In the genomic region with DNA sequence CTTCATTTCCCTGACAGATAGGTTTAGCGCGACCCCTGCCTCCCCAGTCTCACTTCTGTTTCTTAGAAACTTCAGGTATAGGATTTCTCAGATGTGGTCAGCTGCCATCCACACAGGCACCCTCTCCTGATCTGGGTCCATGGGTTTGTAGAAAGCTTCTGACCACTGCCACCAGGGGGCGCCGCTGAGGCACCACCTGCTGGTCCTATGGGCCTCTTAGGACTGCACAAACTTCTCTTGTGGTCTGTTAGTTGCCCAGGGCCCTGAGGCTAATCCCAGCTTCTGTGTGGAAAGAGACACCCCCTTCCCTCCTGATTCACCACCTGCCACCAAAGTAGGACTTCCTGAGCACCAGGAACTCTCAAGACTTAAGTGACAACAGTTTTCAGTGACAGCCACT, we compare ENCODE assay signal across 10 mouse cellular contexts. TPM values are rescaled to one million over a fixed set of nuclear protein-coding genes. Genes with fewer than 3 reads are reported as not detected.
DNase-seq lines count a peak whose midpoint lies in the region; ATAC-seq lines count a peak whose summit lies in the region.
"Had no signal": no experiment of that assay in that cellular context is flagged by ENCODE, and none has a peak within 500 bp of the region (broad histone marks: within the 10 kb centered on the region; RNA-seq: fewer than 3 reads in every experiment).

No protein-coding gene starts in this region.

- H3K4me3 ChIP-seq in hindbrain, embryonic 16.5 days (ENCODE audit: low read length), result no peak overlapping the region

- no peak overlapping the region for H3K4me2 ChIP-seq in hindbrain, embryonic 16.5 days (ENCODE audit: low read length)

- DNase-seq in adrenal gland, adult (ENCODE audit: inconsistent age in 2 of 2, low spot score in 1 of 2), result peak; percentile 33 to 70
- DNase-seq in adrenal gland, postnatal 4 days (ENCODE audit: low spot score in 2 of 2), result no peak
- DNase-seq in CD8-positive naive resting alpha-beta T cell, adult 2 months (ENCODE audit: low read depth in 2 of 2, low spot score in 2 of 2), result peak; percentile 52 to 53
- DNase-seq in urinary bladder, adult 2 months (ENCODE audit: low spot score), result no peak

- peaks cover 38% of the 10 kb centered on the region for H3K36me3 ChIP-seq in hindbrain, embryonic 16.5 days (ENCODE audit: control insufficient read depth, insufficient read depth, low read length)

- no peak overlapping the region for H3K9ac ChIP-seq in hindbrain, embryonic 16.5 days (ENCODE audit: low read depth, low read length)

- H3K27ac ChIP-seq in hindbrain, embryonic 16.5 days (ENCODE audit: low read depth, low read length), result no peak overlapping the region
- H3K27ac ChIP-seq: macrophage had no signal

- no peaks in the 10 kb centered on the region for H3K4me1 ChIP-seq in hindbrain, embryonic 16.5 days (ENCODE audit: control insufficient read depth, insufficient read depth, low read depth, low read length)

- H3K9me3 ChIP-seq in hindbrain, embryonic 16.5 days (ENCODE audit: control insufficient read depth, low read length), result peaks cover 42% of the 10 kb centered on the region

- 63% methylated on average over 4 of the region's 4 CpGs for WGBS in hindbrain, embryonic 16.5 days

- peak; percentile 64 for ATAC-seq in erythroblast, adult 5-6 weeks (replicated peaks; ENCODE audit: low FRiP score, poor library complexity, severe bottlenecking)
- peak; percentile 71 for ATAC-seq in megakaryocyte progenitor cell, adult 5-6 weeks (replicated peaks; ENCODE audit: poor library complexity)
- no peak for ATAC-seq in megakaryocyte, adult 5-6 weeks (ENCODE audit: poor library complexity, severe bottlenecking)
- ATAC-seq in hindbrain, embryonic 16.5 days, result no peak

- H3K27me3 ChIP-seq in hindbrain, embryonic 16.5 days (replicated peaks; ENCODE audit: control insufficient read depth, insufficient read depth, low read length), result no peaks in the 10 kb centered on the region

RNA-seq across cellular contexts. Expression of gene Zscan20, which starts 30.7 kb away (rescaled TPM):
- 1 to 10 TPM; 5.9 to 7.6 TPM for total RNA-seq in adrenal gland, postnatal 4 days (2021)
- total RNA-seq in erythroblast, adult 5-6 weeks (2015; ENCODE audit: low replicate concordance), result 1.7 TPM in 1 of 2 replicates, not detected in the other
- total RNA-seq in erythroblast, adult 5-6 weeks (2017; ENCODE audit: low replicate concordance), result 0.85 TPM in 1 of 2 replicates, not detected in the other
- 1.8 and 2.2 TPM in 2 replicates for total RNA-seq in megakaryocyte progenitor cell, adult 5-6 weeks (2015)
- 3.2 and 4.9 TPM in 2 replicates for total RNA-seq in megakaryocyte progenitor cell, adult 5-6 weeks (2017)
- 1.5 and 3.0 TPM in 2 replicates for total RNA-seq in megakaryocyte, adult 5-6 weeks (2015)
- total RNA-seq in megakaryocyte, adult 5-6 weeks (2017), result 2.9 and 3.3 TPM in 2 replicates
- polyA plus RNA-seq in hindbrain, embryonic 16.5 days (2015; fragmentation: Nextera tagmentation; extraction: Ambion mirVana), result 4.3 and 4.9 TPM in 2 replicates
- polyA plus RNA-seq in urinary bladder, adult 2 months (2012; rRNA removed), result 2.1 and 3.4 TPM in 2 replicates

RNA-seq across cellular contexts. Expression of gene Tlr12, which starts 39.2 kb away (rescaled TPM):
- 1 to 10 TPM in 1 of 2 experiments, under 1 TPM in 1; 0.87 to 1.4 TPM for total RNA-seq in adrenal gland, postnatal 4 days (2021)
- total RNA-seq in erythroblast, adult 5-6 weeks (2015; ENCODE audit: low replicate concordance), result 0.19 and 4.0 TPM in 2 replicates
- total RNA-seq in erythroblast, adult 5-6 weeks (2017; ENCODE audit: low replicate concordance), result 0.09 and 0.14 TPM in 2 replicates
- 0.15 and 0.49 TPM in 2 replicates for total RNA-seq in megakaryocyte progenitor cell, adult 5-6 weeks (2015)
- 0.27 and 1.2 TPM in 2 replicates for total RNA-seq in megakaryocyte progenitor cell, adult 5-6 weeks (2017)
- total RNA-seq in megakaryocyte, adult 5-6 weeks (2015), result 0.52 and 1.2 TPM in 2 replicates
- total RNA-seq in megakaryocyte, adult 5-6 weeks (2017), result 0.55 and 0.85 TPM in 2 replicates
- 1.6 and 2.0 TPM in 2 replicates for polyA plus RNA-seq in hindbrain, embryonic 16.5 days (2015; fragmentation: Nextera tagmentation; extraction: Ambion mirVana)
- 5.0 and 6.9 TPM in 2 replicates for polyA plus RNA-seq in urinary bladder, adult 2 months (2012; rRNA removed)
- polyA plus RNA-seq: C2C12 had no signal

Comparison
In these comparisons a context has a peak if more than half of its experiments do, and no peak if none do; other contexts are left out.
1. DNase-seq: peak in adrenal gland, adult (2 of 2) and CD8-positive naive resting alpha-beta T cell, adult 2 months (2 of 2); none in adrenal gland, postnatal 4 days (0 of 2) and urinary bladder, adult 2 months (single experiment).
2. ATAC-seq: peak in erythroblast, adult 5-6 weeks (single experiment) and megakaryocyte progenitor cell, adult 5-6 weeks (single experiment); none in megakaryocyte, adult 5-6 weeks (single experiment) and hindbrain, embryonic 16.5 days (single experiment).